Mouse (Mus musculus): ENCODE measurements around the gene Alox12.

The Alox12 gene

DNA sequence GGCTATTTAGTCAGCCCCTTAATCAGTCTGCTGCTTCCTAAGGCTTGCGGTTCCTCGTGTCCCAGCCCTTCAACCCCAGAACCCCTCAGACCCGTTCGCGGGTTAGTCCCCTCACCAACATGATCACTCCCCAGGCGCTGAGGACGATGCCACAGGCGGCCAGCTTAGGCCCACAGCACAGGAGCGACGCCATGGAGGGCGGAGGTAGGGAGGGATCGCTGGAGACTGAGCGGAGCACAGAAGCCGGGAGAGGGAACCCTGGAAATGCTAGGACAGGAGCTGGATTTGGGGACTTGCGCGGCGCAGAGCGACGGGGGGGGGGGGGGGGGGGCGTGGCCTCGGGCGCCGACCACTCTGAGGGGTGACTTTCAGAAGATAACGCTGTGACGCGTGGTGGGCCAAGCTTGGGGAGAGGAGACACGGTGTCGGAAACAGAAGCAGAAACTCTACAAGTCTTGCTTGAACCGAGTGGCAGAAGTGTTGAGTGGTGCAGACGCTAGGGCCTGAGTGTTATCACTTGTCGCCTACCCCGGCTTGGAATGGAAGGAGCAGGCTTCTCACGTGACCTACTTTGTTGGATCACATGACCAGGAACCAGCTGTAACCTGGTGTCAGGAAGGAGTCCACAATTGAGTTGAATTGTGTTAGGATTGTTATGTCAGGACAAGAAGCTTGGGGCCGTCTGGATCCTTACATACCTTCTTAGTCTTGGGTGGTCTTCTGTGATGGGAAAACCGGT lies 15.4 kb downstream of the Alox12 start, which contains the start of the genes Gm21988 and Rnasek:
Gene Gm21988, minus strand, starts transcription at position 290 of the 739 bp plus-strand sequence.
Gene Rnasek, minus strand, starts transcription at position 302 of the 739 bp plus-strand sequence.
- peak; percentile 88 for DNase-seq (ENCODE audit: low read depth, low spot score)

- DNase-seq (ENCODE audit: low read depth, low spot score): no peak
Observed at GRCm38 (mm10) chr11:70238591-70239440, 16.3 kb downstream of the Alox12 start.

- DNase-seq (ENCODE audit: low read depth, low spot score): peak; percentile 96
Observed at GRCm38 (mm10) chr11:70237457-70238167, 17.5 kb downstream of the Alox12 start, which contains the start of gene 0610010K14Rik. TSS of gene 0610010K14Rik (minus strand) at chr11:70237914.

- no peak for DNase-seq (ENCODE audit: low read depth, low spot score)
Observed at GRCm38 (mm10) chr11:70236717-70237116, 18.4 kb downstream of the Alox12 start.

- no peak for DNase-seq (ENCODE audit: low read depth, low spot score)
Observed at GRCm38 (mm10) chr11:70235254-70235900, 19.8 kb downstream of the Alox12 start.

GRCm38 (mm10) chr11:70234497-70234896 lies 20.7 kb downstream of the Alox12 start:
- no peak for DNase-seq (ENCODE audit: low read depth, low spot score)

- DNase-seq (ENCODE audit: low read depth, low spot score): no peak
Observed at GRCm38 (mm10) chr11:70234037-70234436, 21.1 kb downstream of the Alox12 start.

DNA sequence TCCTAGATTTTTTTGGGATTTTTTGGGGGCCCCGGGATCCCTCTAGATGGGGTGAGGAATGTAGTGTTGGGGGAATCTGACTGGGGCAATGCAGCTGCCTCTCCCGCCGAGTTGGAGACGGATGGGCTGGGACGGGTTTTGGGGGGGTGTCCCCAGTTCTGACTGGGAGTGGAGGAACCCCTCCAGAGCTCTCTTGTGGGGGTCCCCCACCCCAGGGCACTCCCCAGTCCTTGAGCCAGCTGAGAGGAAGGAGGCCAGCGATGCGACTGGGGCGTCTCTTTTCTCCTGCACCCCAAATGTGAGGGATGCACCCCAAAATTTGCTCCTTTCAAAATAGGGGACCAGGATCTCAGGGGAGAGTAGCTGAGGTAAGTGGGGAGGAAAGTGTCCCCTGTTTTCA lies 22.1 kb downstream of the Alox12 start:
- no peak for DNase-seq (ENCODE audit: low read depth, low spot score)

GRCm38 (mm10) chr11:70232546-70232945 lies 22.6 kb downstream of the Alox12 start:
- DNase-seq (ENCODE audit: low read depth, low spot score): no peak

- DNase-seq (ENCODE audit: low read depth, low spot score): peak; percentile 82
Observed at GRCm38 (mm10) chr11:70230239-70230727, 24.9 kb downstream of the Alox12 start.

DNA sequence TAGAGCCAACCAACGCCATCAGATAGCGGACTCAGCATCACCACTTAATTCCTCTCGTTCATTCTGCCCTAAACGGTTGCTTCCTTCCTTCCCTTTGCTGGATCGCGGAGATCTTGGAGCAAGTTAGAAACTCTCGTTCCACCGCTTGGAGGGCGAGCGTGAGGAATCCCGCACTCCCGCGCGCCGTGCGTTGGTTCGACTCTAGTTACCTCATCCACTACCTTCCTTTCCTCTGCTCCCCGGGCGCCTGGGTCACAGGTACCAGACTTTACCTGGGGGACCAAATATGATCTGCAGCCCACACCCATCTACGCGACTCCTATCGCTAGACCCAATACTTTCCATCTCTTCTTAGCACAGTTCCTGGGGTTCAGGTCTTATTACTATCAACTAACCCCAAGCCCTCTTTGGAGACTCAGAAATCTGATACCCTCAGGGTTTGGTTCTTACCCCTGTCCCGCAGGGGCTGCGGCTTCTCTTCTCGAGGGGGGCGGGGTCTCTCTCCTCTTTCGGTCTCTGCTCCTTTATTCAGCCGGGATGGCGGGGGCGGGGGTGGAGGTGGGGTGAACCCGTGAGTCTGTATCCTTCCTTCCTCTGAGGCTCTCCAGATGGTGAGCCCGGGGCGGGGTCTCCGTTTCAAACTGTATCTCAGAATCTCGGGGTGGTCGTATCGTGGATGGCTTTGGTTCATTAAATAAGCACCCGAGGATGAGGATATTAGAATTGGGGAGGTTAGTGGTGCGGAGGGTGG lies 25.7 kb downstream of the Alox12 start, which contains the start of gene Bcl6b:
Gene Bcl6b, minus strand, starts transcription at position 539 of the 751 bp plus-strand sequence.
- DNase-seq (ENCODE audit: low read depth, low spot score): peak; percentile 47

- DNase-seq (ENCODE audit: low read depth, low spot score): peak; percentile 87
Observed at GRCm38 (mm10) chr11:70228828-70229227, 26.3 kb downstream of the Alox12 start.

DNA sequence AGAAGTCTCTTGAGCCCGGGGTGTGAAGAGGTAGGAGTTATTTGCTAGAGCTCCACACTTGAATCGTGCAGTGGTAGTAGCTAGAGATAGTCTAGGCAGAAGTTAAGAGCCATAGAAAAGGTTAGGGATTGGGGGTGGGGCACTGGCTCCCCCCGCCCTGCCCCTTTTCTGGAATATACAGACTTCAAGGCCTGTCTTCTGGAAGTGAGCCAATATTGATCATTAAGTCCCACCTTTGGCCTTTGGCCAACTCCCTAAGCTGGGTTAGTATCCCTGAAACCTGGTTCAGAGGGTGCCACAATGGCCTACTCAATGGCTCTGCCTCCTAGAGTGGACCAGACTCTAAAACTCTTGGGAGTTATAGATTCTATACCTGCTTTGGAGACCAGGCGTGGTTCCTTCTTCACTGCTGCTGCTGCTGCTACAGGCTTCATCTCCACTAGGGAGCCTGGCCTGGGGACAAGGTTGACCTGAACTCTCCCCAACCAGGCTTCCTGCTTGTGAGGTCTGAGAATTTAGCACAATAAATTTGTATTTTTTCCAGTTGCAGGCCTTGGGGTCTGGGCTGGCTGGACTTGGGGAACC lies 27.4 kb downstream of the Alox12 start:
- no peak for DNase-seq (ENCODE audit: low read depth, low spot score)

DNA sequence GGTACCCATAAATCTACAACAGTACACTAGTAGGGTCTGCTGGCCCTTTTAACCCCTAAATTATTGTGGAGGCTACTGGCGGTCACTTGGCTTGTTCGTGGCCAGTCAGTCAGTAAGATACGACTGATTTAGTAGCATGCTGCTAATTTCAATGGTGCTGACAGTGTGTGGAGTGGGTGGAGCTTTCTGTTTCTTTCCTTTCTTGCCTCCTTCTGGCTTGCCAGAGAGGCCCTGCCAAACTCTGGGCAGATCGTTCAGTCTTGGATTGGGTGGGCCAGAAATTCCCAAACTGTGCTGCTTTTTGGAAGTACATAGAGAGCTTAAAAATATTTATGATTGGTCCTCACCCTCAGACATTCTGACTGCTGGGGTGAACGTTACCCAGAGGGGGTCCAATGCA lies 28.0 kb downstream of the Alox12 start:
- no peak for DNase-seq (ENCODE audit: low read depth, low spot score)

DNA sequence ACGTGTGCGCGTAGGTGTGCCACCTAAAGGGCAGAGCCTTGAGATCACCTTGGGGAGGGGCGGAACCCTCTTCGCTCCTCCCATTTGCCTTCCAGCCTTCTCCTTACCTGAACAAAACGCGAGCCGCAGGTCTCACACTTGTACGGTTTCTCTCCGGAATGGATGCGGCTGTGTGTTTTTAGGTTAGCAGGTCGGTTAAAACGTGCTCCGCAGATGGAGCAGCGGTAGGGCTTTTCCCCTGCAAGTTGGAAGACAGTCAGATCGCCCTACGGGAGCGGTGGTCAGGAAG lies 28.6 kb downstream of the Alox12 start:
- no peak for DNase-seq (ENCODE audit: low read depth, low spot score)

DNA sequence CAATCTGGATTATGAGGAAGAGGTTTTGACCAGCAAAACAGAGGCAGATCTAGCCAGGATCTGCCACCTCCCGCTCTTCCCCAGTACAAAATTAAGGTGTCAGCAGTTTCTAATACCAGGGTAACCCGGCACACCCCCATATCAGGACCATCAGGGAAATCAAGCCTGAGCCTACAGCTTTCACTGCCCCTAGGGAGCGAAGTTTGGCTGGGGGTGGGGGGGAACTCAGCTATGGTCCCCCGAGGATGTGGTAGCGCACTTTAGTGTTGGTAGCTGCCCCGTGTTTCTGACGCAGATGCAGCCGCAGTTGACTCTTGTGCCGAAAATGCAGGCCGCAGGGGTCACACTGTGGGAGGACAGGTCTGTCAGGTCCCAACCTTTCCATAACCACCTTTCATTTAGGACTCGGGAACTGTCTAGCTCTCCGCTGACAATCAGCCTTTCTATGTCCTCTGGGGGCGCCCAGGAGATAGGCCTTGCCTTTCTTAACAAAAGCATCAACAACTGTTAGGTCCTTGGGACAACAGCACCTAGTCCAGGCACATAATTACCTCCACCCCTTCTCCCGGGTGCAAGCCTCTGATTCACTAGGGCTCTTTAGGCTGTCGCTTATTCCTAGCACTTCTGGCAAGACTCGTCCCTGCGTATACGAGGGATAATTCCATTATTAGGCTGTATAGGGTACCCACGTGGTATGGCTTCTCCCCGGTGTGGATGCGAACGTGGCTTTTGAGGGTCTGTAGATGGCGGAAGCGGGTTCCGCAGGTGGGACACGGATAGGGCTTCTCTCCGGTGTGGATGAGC lies 29.2 kb downstream of the Alox12 start:
- DNase-seq (ENCODE audit: low read depth, low spot score): no peak

DNA sequence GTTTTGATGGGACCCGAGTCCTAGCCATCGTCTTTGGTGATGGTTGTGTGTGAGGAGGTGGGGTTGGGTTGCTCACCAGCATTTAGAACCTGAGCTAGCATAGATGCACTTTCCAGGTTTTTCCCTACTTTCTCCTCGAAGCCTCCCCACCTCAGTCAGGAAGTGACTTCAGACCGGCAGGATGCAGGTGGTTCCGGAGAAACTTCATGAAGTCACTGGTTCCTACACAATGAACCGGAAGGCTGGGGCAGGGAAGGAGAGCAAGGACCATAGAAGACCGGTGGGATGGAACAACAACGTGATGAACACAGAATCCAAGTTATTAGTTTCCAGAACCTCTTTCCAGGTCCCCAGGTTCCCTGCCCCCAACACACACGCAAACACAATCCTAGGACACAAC lies 31.4 kb downstream of the Alox12 start:
- no peak for DNase-seq (ENCODE audit: low read depth, low spot score)

DNA sequence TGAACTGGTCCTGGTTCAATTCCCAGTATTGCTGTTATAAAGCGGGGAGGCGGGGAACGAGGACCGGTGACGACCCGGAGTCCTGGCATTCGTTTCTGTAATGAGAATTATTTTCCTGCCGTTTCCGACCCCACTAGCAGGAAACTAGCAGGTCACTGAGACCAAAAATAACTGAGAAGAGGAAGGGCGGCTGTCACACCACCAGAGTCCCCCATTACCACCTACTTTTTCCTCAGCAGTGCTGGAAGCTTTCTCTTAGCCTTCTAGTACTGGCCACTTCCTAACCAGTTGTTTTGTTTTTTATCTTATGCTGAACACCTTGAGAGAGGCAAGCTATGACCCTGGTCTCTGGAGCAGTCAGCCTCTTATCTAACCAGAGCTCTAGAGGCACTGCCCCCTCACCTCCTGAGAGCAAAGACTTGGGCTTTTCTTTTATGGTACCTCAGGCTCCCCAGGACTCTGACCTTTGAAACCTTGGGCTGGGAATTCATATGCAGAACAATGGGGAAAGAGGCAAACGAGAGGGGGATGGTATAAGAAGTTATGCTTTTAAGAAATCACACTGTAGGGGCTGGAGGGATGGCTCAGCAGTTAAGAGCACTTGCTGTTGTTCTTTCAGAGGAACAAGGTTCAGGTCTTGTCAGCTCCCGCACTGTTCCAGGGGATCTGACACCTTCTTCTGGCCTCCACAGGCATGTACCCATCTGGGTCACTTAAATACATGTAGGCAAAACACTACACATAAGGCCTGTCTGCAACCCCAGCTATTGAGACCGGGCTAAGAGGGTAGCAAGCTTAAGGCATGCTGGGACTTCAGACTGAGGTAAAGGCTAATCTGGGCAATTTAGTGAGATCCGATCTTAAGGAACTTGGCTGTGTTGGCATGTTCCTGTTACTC lies 33.3 kb downstream of the Alox12 start:
- DNase-seq (ENCODE audit: low read depth, low spot score): no peak

All from CD4-positive helper T cell, adult 2 months (primary cell).